Mouse (Mus musculus): ENCODE data around the gene Litaf.

The Litaf gene

GRCm38 (mm10) chr16:11066833-11067191 lies 855 bp upstream of the Litaf start:
- no peak for DNase-seq (ENCODE audit: low read depth)

- DNase-seq (ENCODE audit: low read depth) = no peak
Measured at GRCm38 (mm10) chr16:11065431-11065830, 526 bp downstream of the Litaf start.

- no peak for DNase-seq (ENCODE audit: low read depth)
Measured at GRCm38 (mm10) chr16:11064742-11065141, 1.2 kb downstream of the Litaf start.

GRCm38 (mm10) chr16:11064341-11064740 lies 1.6 kb downstream of the Litaf start:
- DNase-seq (ENCODE audit: low read depth) = no peak

GRCm38 (mm10) chr16:11062794-11063721 lies 2.9 kb downstream of the Litaf start:
- peak; percentile 61 for DNase-seq (ENCODE audit: low read depth)

GRCm38 (mm10) chr16:11060645-11061044 lies 5.3 kb downstream of the Litaf start, which contains the start of gene Snn:
Gene Snn, plus strand, starts transcription at chr16:11060945.
- DNase-seq (ENCODE audit: low read depth) = no peak

- no peak for DNase-seq (ENCODE audit: low read depth)
Measured at GRCm38 (mm10) chr16:11055916-11056315, 10.0 kb downstream of the Litaf start.

GRCm38 (mm10) chr16:11054871-11055270 lies 11.1 kb downstream of the Litaf start:
- no peak for DNase-seq (ENCODE audit: low read depth)

GRCm38 (mm10) chr16:11054409-11054808 lies 11.5 kb downstream of the Litaf start:
- no peak for DNase-seq (ENCODE audit: low read depth)

- no peak for DNase-seq (ENCODE audit: low read depth)
Measured at GRCm38 (mm10) chr16:11051134-11051533, 14.8 kb downstream of the Litaf start.

- no peak for DNase-seq (ENCODE audit: low read depth)
Measured at GRCm38 (mm10) chr16:11050226-11050625, 15.7 kb downstream of the Litaf start.

GRCm38 (mm10) chr16:11047130-11047529 lies 18.8 kb downstream of the Litaf start:
- DNase-seq (ENCODE audit: low read depth) = no peak

- no peak for DNase-seq (ENCODE audit: low read depth)
Measured at GRCm38 (mm10) chr16:11046437-11046836, 19.5 kb downstream of the Litaf start.

- no peak for DNase-seq (ENCODE audit: low read depth)
Measured at GRCm38 (mm10) chr16:11043239-11043638, 22.7 kb downstream of the Litaf start.

- no peak for DNase-seq (ENCODE audit: low read depth)
Measured at GRCm38 (mm10) chr16:11040603-11041002, 25.4 kb downstream of the Litaf start.

GRCm38 (mm10) chr16:11035790-11036431 lies 30.0 kb downstream of the Litaf start:
- DNase-seq (ENCODE audit: low read depth) = peak; percentile 37

GRCm38 (mm10) chr16:11035273-11035672 lies 30.7 kb downstream of the Litaf start:
- DNase-seq (ENCODE audit: low read depth) = no peak

- DNase-seq (ENCODE audit: low read depth) = peak; percentile 54
Measured at GRCm38 (mm10) chr16:11034193-11034803, 31.7 kb downstream of the Litaf start.

- no peak for DNase-seq (ENCODE audit: low read depth)
Measured at GRCm38 (mm10) chr16:11031320-11031719, 34.6 kb downstream of the Litaf start.

- DNase-seq (ENCODE audit: low read depth) = no peak
Measured at GRCm38 (mm10) chr16:11030844-11031243, 35.1 kb downstream of the Litaf start.

- no peak for DNase-seq (ENCODE audit: low read depth)
Measured at GRCm38 (mm10) chr16:11028206-11028605, 37.8 kb downstream of the Litaf start.

- DNase-seq (ENCODE audit: low read depth) = no peak
Measured at GRCm38 (mm10) chr16:11024841-11025240, 41.1 kb downstream of the Litaf start.

- DNase-seq (ENCODE audit: low read depth) = no peak
Measured at GRCm38 (mm10) chr16:11023618-11024017, 42.3 kb downstream of the Litaf start.

Measured in fibroblast of lung, adult 2 months (primary cell).